Mouse (Mus musculus): Measurements from ENCODE around the gene Zfp85.
"Not testable (repeated sequence)": the region's sequence is repeated elsewhere in the genome, so short reads cannot be mapped to it uniquely, and the experiment has no call there.

Zfp85 gene

GRCm38 (mm10) chr13:67754333-67755306 is at the start of gene Zfp85:
Gene Zfp85, minus strand, starts transcription at chr13:67755228.
- DNase-seq (ENCODE audit: low spot score) = peak; percentile 81

GRCm38 (mm10) chr13:67799151-67799550 is 44.1 kb upstream of the Zfp85 start:
- not testable (repeated sequence) for DNase-seq (ENCODE audit: low spot score)

- no peak for DNase-seq (ENCODE audit: low spot score)
These were observed 43.6 kb upstream of the Zfp85 start for GRCm38 (mm10) chr13:67798618-67799017.

GRCm38 (mm10) chr13:67791921-67792455 is 37.0 kb upstream of the Zfp85 start:
- DNase-seq (ENCODE audit: low spot score) = no peak

GRCm38 (mm10) chr13:67779265-67780221 is 24.5 kb upstream of the Zfp85 start, which contains the start of gene Zfp493:
Gene Zfp493, plus strand, starts transcription at chr13:67779693.
- peak; percentile 91 for DNase-seq (ENCODE audit: low spot score)

GRCm38 (mm10) chr13:67763031-67763768 is 8.2 kb upstream of the Zfp85 start:
- DNase-seq (ENCODE audit: low spot score) = no peak

- DNase-seq (ENCODE audit: low spot score) = no peak
These were observed 4.9 kb upstream of the Zfp85 start for GRCm38 (mm10) chr13:67759966-67760365.

- no peak for DNase-seq (ENCODE audit: low spot score)
These were observed 733 bp upstream of the Zfp85 start for GRCm38 (mm10) chr13:67755761-67756160.

GRCm38 (mm10) chr13:67743896-67744295 is 11.1 kb downstream of the Zfp85 start:
- DNase-seq (ENCODE audit: low spot score) = no peak

GRCm38 (mm10) chr13:67742941-67743340 is 12.1 kb downstream of the Zfp85 start:
- DNase-seq (ENCODE audit: low spot score) = no peak

- not testable (repeated sequence) for DNase-seq (ENCODE audit: low spot score)
These were observed 20.6 kb downstream of the Zfp85 start for GRCm38 (mm10) chr13:67734391-67734790.

GRCm38 (mm10) chr13:67729441-67729840 is 25.6 kb downstream of the Zfp85 start:
- peak; percentile 45 for DNase-seq (ENCODE audit: low spot score)

GRCm38 (mm10) chr13:67728641-67729318 is 26.2 kb downstream of the Zfp85 start, which contains the start of gene Zfp65:
Gene Zfp65, minus strand, starts transcription at chr13:67729173.
- peak; percentile 67 for DNase-seq (ENCODE audit: low spot score)

GRCm38 (mm10) chr13:67728106-67728505 is 26.9 kb downstream of the Zfp85 start:
- DNase-seq (ENCODE audit: low spot score) = no peak

- not testable (repeated sequence) for DNase-seq (ENCODE audit: low spot score)
These were observed 29.7 kb downstream of the Zfp85 start for GRCm38 (mm10) chr13:67725331-67725730.

- DNase-seq (ENCODE audit: low spot score) = peak; percentile 96
These were observed 31.1 kb downstream of the Zfp85 start for GRCm38 (mm10) chr13:67723848-67724479.
